Mouse (Mus musculus): ENCODE data around the gene Best1. TPM values are rescaled to one million over a fixed set of nuclear protein-coding genes. Genes with fewer than 3 reads are reported as not detected.

Best1 gene
- polyA plus RNA-seq, 1 experiment from 2014 or later = 2.1 TPM

DNA sequence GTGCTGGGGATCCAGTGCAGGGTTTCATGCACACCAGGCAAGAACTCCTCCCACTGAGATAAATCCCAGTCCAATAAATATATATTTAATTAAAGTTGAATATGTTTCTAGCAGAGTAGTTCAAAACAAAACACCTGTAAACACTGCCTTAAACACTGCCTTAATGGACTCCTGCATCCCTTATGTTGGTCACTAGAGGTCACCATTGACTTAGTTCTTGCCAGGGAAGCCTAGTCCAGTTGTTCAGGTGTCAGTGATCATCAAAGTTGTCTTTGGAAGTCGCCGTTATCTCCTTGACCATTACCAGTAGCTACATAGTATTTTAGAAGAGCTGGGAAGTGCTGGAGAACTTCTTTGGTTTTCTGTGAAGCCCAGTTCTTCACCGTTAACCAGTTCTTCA is 1.1 kb downstream of the Best1 start:
- Histone ChIP-seq H3K9me3 (no peaks in the 10 kb centered on the region), H3K4me3 (no peak overlapping the region), H3K27ac (no peak overlapping the region), H3K9ac (no peak overlapping the region), H3K27me3 (no peaks in the 10 kb centered on the region), H3K4me1 (no peaks in the 10 kb centered on the region), H3K4me2 (replicated peaks) (no peak overlapping the region), H3K36me3 (no peaks in the 10 kb centered on the region)
- peak; percentile 65; the same call in 1 of the 2 replicates for ATAC-seq (ENCODE audit: low FRiP score, low read depth)
- WGBS = 19% methylated on average over 3 of the region's 3 CpGs

DNA sequence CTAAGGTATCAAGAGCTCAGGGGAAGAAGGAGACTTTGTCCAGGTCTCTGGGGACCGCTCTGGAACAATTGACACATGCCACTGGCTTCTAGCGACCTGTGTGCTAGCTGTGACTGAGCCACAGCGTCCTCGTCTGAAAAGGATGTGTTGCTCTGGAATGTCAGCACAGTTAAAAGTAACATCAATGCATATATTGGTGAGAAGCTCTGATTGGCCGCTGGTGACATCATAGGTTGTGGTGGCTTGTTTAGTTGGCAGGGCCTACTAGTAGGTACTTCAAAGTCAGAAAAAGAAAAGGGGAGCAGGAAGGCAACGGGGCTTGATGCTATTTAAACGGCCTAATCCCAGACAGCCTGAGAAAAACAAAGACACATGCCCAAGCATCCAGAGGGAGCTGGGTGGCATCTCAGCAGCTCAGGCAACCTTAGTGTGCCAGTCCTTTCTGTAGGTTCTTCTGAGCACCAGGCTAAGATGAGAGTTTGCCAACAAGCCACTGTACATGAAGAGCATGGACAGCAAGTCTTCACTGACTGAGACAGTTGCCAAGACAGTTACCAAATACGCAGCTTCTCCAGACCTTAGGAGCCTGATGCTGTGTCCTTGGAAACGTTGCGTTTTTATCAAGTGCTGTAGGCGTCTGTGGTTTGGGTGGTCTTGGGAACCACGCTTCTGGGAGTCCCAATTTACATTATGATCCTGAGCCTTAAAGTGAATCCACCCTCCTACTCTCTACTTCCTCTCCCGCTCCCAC is 2.5 kb downstream of the Best1 start:
- Histone ChIP-seq H3K4me2 (replicated peaks) (no peak overlapping the region), H3K9ac (no peak overlapping the region), H3K4me3 (no peak overlapping the region), H3K9me3 (no peaks in the 10 kb centered on the region), H3K36me3 (no peaks in the 10 kb centered on the region), H3K27ac (no peak overlapping the region), H3K27me3 (no peaks in the 10 kb centered on the region), H3K4me1 (no peaks in the 10 kb centered on the region)
- 67% methylated on average over 13 of the region's 13 CpGs for WGBS
- no peak for ATAC-seq (ENCODE audit: low FRiP score, low read depth)

DNA sequence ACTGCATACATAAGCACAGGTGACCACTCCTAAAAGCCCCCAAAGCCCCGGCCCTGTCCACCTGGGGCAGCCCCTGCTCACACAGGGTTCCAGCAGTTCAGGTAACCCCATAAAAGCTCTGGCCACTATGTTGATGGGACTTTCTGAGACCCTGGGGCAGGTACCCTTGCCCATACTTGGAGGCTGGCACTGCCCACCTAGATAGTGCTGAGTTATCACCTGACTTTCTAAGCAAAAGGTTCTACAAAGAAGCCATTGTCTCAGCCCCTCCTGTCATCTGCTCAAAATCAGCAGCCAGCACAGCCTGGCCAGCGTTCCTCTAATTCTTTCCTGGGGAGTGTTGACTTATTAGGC is 3.4 kb downstream of the Best1 start:
- no peak overlapping the region for H3K9ac ChIP-seq
- H3K9me3 ChIP-seq = no peaks in the 10 kb centered on the region
- ATAC-seq (ENCODE audit: low FRiP score, low read depth) = no peak
- H3K4me3 ChIP-seq = no peak overlapping the region
- H3K27me3 ChIP-seq = no peaks in the 10 kb centered on the region
- no peak overlapping the region for H3K27ac ChIP-seq
- no peaks in the 10 kb centered on the region for H3K36me3 ChIP-seq
- WGBS = 65% methylated on average over 2 of the region's 2 CpGs
- peaks cover 4% of the 10 kb centered on the region; the same call in 1 of the 2 replicates for H3K4me1 ChIP-seq
- H3K4me2 ChIP-seq (replicated peaks) = no peak overlapping the region

DNA sequence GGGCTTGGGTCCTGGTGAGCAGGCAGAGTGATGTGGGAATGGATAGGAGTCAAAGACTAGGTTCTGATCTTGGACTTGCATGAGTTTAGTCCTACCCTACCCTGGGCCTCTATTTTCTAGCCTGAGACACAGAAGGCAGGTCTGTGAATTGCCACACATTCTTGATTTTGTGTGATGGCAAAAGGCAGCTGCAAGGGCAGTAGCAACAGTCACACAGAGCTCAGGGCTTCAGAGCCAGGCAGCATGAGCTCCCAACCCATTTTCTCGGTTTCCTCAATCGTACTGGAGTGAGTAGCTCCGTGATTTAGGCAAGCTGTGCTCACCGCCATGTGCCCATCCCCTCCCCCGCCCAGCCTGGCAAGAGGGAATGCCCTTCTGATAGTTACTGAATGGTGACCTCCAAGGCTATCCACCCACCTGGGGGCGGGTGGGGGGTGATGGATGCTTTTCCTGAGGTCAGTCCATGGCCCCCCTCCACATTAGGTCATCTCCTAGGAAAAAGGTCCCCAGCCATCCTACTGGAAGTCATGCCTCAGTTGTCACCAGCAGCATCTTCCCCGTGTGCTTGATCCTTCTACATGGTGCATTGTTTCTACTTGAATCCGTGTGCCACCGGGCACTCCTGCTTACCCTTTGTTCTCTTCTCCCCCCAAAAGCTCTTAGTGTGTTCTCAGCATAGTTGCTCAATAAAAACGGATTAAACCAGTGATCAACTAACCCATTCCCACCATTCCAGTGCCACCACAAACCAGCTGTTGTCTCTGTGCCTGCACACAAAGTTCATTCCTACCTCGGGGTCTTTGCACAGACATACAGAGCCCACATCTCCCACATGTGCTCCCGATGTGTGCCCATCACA is 4.0 kb downstream of the Best1 start:
- Histone ChIP-seq H3K9me3 (no peaks in the 10 kb centered on the region), H3K27ac (no peak overlapping the region), H3K36me3 (no peaks in the 10 kb centered on the region), H3K4me1 (peaks cover 10% of the 10 kb centered on the region; the same call in 1 of the 2 replicates), H3K4me2 (replicated peaks) (no peak overlapping the region), H3K9ac (no peak overlapping the region), H3K27me3 (no peaks in the 10 kb centered on the region), H3K4me3 (no peak overlapping the region)
- ATAC-seq (ENCODE audit: low FRiP score, low read depth) = no peak
- 71% methylated on average over 12 of the region's 12 CpGs for WGBS

DNA sequence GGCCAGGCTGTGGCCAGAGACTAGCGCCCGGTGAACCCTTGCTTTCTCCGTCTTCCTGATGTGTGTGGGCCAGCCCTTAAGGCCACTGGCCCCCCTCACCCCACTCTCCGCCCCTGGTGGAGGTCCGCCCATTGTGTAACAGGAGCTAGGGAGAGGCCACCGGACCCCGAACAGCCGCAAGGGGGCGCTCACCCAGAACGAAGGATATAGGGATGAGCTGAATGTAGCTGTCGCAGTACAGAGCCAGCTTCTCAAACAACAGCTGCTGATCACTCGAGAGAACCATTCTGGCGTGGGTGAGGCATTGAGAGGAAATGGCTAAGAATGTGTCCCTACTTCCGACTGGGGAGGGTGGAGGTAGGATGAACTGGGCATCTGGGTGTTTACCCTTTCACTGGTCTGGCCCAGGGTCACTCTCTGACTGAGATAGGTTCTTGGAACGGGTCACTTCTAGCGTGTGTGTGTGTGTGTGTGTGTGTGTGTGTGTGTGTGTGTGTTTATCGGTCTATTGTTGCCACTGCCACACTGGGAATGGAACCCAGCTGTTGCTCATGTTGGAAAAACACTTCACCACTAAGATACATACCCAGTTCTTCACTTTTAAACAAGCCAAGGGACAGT is 8.3 kb downstream of the Best1 start:
- peaks cover 10% of the 10 kb centered on the region; the same call in 1 of the 2 replicates for H3K4me1 ChIP-seq
- H3K36me3 ChIP-seq = no peaks in the 10 kb centered on the region
- 7% methylated on average over 17 of the region's 17 CpGs for WGBS
- no peak overlapping the region for H3K27ac ChIP-seq
- H3K9ac ChIP-seq = peak overlapping the region; percentile 25
- H3K4me2 ChIP-seq (replicated peaks) = peak overlapping the region; percentile 56
- H3K4me3 ChIP-seq = peak overlapping the region; percentile 32
- no peaks in the 10 kb centered on the region for H3K9me3 ChIP-seq
- no peaks in the 10 kb centered on the region for H3K27me3 ChIP-seq
- ATAC-seq (ENCODE audit: low FRiP score, low read depth) = peak; percentile 91

DNA sequence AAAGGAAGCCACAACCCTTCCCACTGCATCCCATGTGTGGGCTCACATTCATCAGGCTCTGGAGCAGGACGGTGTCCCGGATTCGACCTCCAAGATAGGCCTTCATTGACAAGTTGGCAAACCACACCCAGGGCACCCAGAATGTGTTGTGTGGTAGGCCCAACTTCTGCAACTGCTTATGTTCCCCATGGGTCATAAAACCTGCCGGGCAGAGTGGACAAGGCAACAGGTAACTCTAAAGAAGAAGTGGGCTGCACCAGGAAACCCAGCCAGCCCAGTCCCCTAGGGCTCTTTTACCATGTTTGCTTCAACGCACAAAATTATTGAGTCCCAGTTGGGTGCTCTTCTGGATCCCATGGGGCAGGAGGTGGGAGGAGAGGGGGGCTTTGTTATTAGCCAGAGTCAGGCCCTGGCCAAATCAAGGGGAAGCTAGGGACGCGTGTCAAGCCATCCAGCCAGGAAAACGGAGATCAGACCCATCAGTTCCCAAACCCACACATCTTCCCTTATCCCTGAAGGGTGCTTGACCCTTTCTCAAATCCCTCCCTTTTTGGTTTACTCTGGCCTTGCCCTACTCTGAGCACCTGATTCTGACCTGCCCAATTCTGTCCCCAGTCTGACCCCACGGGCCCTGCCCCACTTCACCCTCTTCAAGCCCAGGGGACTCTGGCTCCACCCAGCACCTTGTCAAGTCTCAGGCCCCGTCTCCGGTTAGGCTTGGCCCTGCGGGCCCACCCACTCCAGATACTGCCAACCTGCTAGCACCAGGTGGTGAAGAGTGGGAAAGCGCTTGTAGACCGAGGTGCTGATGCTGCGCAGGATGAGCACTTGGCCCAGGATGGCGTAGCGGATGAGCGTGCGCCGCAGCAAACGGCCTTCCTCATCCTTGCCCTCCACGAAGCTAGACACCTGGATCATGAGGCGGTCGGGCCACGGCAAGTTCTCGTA is 9.1 kb downstream of the Best1 start:
- peak; percentile 21; the same call in 1 of the 2 replicates for ATAC-seq (ENCODE audit: low FRiP score, low read depth)
- Histone ChIP-seq H3K4me1 (peaks cover 18% of the 10 kb centered on the region), H3K9me3 (no peaks in the 10 kb centered on the region), H3K36me3 (no peaks in the 10 kb centered on the region), H3K9ac (peak overlapping the region; percentile 25), H3K4me3 (peak overlapping the region; percentile 32), H3K27ac (no peak overlapping the region), H3K4me2 (replicated peaks) (peak overlapping the region; percentile 56), H3K27me3 (no peaks in the 10 kb centered on the region)
- 43% methylated on average over 26 of the region's 26 CpGs for whole genome bisulfite sequencing

DNA sequence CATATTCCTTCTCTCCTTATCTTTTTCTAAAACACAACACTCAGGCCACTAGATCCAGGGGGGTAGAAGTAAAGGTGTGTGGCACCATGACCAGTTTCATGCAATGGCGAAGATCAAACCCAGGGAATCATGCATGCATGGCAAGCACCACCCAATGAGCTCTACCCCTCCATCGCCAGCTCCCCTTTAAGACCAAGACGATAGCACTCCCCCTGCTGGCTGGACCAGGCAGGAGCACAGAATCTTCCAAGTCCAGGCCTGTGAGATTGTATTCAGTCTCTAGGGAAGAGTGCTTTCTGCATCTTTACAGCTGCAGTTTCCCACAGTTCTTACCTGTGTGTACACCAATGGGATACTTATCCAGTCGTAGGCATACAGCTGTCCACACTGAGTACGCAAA is 10.1 kb downstream of the Best1 start:
- H3K4me2 ChIP-seq (replicated peaks) = no peak overlapping the region
- H3K27me3 ChIP-seq = no peaks in the 10 kb centered on the region
- H3K9ac ChIP-seq = no peak overlapping the region
- H3K27ac ChIP-seq = no peak overlapping the region
- H3K9me3 ChIP-seq = no peaks in the 10 kb centered on the region
- no peaks in the 10 kb centered on the region for H3K36me3 ChIP-seq
- 21% methylated on average over 5 of the region's 5 CpGs for WGBS
- H3K4me3 ChIP-seq = no peak overlapping the region
- ATAC-seq (ENCODE audit: low FRiP score, low read depth) = no peak
- H3K4me1 ChIP-seq = peaks cover 24% of the 10 kb centered on the region

DNA sequence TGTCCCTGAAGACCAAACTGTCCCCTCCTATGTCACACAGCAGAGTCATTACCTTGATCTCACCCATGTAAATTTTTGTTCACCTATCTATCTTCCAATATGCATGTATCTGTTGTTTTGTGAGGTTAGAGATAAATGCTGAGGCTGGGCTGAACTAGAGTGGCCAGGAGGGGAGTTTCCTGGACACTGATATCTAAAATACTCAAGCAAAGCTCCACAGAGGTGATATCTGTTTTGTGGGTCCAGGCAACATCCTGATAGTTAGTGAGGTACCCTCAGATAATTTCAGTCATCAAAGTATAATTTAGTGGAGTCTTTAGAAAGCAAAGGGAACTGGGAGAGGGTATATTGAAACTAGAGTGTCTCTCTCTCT is 11.6 kb downstream of the Best1 start:
- H3K4me1 ChIP-seq = peaks cover 24% of the 10 kb centered on the region
- ATAC-seq (ENCODE audit: low FRiP score, low read depth) = no peak
- no peak overlapping the region for H3K9ac ChIP-seq
- H3K4me3 ChIP-seq = no peak overlapping the region
- H3K4me2 ChIP-seq (replicated peaks) = no peak overlapping the region
- H3K9me3 ChIP-seq = no peaks in the 10 kb centered on the region
- no peak overlapping the region for H3K27ac ChIP-seq
- no peaks in the 10 kb centered on the region for H3K27me3 ChIP-seq
- peaks cover 12% of the 10 kb centered on the region for H3K36me3 ChIP-seq

DNA sequence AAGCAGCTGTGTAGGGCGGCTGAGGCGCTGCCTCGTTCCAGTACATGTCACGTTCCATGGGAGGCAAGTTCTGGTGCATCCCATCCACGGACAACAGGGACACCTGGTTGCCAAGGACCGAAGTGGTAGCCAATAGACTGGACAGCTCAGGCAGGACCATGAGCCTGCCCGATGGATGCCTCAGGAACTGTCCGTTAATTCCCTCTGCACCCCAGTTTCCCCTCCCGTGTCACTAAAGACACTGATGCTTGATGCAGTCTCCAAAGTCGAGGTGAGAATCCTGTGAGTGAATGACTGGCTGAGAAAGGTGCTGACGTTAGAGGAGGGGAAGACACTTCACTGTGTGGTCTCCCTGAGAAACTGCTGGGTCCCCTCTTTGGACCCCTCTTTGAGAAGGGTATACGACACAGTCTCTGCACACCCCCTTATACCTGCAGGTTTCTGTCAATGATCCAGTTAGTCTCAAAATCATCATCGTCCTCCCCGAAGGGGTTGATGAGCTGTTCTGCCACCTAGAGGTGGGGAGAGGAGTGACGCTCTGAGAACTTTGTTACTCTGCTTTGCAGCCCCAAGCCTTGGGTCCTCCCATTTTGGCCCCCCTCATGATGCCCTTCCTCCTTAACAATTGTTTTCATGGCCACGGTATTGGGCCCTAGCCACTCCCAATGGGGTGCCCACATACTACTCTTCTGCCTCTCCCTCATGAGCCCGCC is 12.1 kb downstream of the Best1 start:
- Histone ChIP-seq H3K4me3 (no peak overlapping the region), H3K9me3 (no peaks in the 10 kb centered on the region), H3K36me3 (peaks cover 17% of the 10 kb centered on the region), H3K27me3 (no peaks in the 10 kb centered on the region), H3K27ac (no peak overlapping the region), H3K9ac (no peak overlapping the region), H3K4me1 (peaks cover 28% of the 10 kb centered on the region), H3K4me2 (replicated peaks) (no peak overlapping the region)
- WGBS = 70% methylated on average over 17 of the region's 17 CpGs
- ATAC-seq (ENCODE audit: low FRiP score, low read depth) = no peak

DNA sequence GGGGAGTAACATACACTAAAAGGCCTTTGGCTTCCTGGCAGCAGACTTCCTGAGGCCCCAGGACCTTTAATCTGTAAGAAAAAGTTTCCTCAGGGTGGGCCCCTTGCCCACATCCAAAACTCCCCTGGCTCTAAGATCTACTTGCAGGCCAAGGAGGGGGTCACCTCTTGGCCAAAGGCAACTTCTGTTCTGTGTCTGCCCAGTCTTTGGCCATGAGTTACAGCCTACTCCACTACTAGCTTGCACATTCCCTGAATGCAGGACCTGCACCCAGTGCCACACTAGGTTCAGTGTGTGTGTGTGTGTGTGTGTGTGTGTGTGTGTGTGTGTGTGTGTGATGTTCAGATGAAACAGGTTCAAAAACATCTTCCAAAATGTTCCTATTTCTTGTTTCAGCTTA is 13.8 kb downstream of the Best1 start:
- Histone ChIP-seq H3K9ac (no peak overlapping the region), H3K4me3 (no peak overlapping the region), H3K4me1 (peaks cover 31% of the 10 kb centered on the region), H3K27me3 (no peaks in the 10 kb centered on the region), H3K36me3 (peaks cover 22% of the 10 kb centered on the region), H3K9me3 (no peaks in the 10 kb centered on the region), H3K27ac (peak overlapping the region; percentile 52; the same call in 1 of the 2 replicates), H3K4me2 (replicated peaks) (no peak overlapping the region)
- no peak for ATAC-seq (ENCODE audit: low FRiP score, low read depth)

DNA sequence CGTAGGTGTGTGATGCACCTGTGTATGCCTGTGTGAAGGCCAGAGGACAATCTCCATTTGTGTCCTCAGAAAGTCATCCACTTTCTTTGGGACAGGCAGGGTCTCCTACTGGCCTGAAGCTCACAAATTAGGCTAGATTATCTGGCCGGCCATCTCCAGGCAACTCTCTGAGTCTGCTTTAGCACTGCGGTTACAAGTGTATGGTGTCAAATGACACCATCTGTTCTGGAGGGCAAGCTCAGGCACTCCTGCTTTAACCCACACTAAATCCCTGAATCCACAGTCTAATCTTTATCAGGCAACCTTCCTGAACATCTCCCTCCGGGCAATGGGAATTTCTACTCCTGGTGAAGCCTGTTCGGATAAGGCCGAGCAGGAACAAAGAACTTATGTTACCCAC is 14.2 kb downstream of the Best1 start:
- no peak for ATAC-seq (ENCODE audit: low FRiP score, low read depth)
- Histone ChIP-seq H3K4me3 (no peak overlapping the region), H3K27me3 (no peaks in the 10 kb centered on the region), H3K9ac (no peak overlapping the region), H3K9me3 (no peaks in the 10 kb centered on the region), H3K4me1 (peaks cover 29% of the 10 kb centered on the region), H3K27ac (peak overlapping the region; percentile 52; the same call in 1 of the 2 replicates), H3K36me3 (peaks cover 22% of the 10 kb centered on the region), H3K4me2 (replicated peaks) (no peak overlapping the region; the same call in 1 of the 2 replicates)
- 20% methylated on average over 6 of the region's 6 CpGs for WGBS
